Mouse (Mus musculus) effector memory CD4-positive, alpha-beta T cell, adult 5 months (primary cell): ENCODE results near the gene Hpse2. TPM values are rescaled to one million over a fixed set of nuclear protein-coding genes. Genes with fewer than 3 reads are reported as not detected.

ENCODE experiments used
- polyA plus RNA-seq: library from polyadenylated mRNA; unstranded; fragments of 100-300 nt; shearing (Covaris generic); gene quantifications from one replicate; pipeline ENCODE4 v1.2.1, GENCODE M21; 2017

Hpse2 gene
- polyA plus RNA-seq, result not detected

DNA sequence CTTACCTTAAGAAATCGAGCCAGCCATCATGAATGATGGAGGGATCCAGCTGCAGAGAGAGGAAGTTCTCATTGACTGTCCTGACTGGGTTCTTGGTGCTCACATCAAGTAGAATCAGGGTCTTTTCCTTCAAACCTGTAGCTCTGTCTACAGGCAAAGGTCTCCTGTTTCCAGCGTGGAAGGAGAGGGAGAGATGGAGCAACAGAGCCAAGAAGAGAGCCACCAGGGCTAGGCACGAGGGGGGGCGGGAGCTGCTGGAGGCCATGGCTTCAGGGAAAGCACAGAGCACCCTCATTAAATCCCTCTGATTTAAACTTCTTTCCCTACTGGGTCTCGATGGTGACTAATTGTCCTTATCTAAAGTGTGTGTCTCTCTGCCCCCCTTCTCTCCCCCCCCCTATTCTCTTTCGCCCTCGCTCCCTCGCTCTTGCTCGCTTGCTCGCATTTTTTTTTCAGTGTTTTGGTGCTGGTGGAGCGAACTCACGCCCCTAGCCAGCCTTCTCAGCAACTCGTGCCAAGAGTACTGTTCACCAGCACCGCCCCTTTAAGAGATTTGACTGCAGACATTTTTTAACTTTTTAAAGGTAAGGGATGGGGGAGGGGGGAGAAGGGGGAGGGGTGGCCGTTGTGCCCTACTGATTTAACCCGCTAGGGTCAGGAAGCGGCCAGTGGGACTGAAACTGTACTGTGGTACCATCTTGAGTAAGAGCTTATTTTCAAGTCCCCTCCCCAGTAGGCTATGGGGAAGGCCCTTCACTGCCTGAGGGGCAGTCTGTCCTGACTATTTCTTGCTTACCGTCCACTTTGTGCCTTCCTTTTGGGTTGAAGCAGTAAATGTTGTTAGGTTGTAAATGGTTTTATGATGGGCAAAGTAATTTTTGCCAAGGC, at the start of gene Hpse2:
Gene Hpse2, minus strand, starts transcription at position 339 of the 888 bp plus-strand sequence.

DNA sequence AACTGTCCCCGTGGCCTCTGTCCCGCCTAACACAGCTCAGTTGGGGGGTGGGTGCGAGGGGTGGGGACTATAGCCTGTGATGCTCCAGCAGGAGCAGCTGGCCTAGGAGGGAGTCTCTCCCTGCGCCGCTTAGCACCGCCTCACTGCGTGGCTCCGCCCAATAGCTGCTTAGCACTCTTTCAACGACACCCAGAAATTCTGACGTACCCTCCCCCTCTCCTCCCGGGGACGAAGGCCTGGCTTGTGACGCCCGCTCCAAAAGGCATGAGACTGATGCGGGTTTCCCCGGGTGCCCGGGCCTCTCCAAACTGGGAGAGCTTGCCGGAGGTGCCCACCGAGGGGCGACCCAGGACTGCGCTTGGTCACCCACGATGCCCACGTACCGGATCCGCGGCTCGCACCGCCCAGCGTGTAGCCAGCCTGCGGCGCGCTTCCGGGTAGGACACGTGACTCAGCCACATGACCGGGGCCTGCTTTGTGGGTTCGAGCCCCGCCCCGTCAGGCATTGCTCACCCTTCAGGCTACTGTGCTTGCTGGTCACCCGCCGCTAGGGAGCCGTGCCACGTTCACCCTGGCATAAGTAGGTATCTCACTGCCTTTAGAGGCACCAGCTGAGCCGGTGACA, 608.5 kb downstream of the Hpse2 start, which contains the start of gene Hps1:
Gene Hps1, minus strand, starts transcription at position 448 of the 625 bp plus-strand sequence.

DNA sequence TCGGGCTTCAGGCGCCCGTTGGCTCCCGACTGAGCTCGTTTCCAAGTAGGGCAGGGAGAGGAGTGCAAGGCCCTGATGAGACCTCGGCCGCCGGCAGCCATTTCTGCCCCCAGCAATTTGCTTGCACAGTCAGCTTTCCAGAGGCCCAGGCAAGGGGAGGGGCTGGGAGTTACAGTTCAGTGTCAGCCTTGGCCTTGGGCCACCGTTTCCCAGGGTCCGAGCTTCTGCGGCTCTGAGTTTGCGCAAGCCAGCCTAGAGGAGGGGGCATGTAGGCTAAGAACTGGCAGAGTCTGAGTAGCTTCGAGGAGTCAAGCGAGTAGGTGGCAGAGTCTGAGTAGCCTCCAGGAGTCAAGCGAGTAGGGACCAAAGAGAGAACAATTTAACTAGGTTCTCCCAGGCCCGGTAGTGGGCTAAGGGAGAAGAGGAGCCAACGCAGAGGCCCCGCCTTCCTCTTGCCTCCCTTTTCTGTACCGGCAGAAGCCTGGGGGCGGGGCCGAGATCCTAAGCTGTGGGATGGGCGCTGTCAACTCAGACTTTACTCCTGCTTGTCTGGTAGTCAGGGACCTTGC, 635.7 kb downstream of the Hpse2 start, which contains the start of gene Pyroxd2:
Gene Pyroxd2, minus strand, starts transcription at position 413 of the 569 bp plus-strand sequence.

Other genes with a start within 250 kb of the Hpse2 start
- not detected for gene Cnnm1, start 52.1 kb upstream of the Hpse2 start, polyA plus RNA-seq
- gene Got1, start 136.2 kb upstream of the Hpse2 start, polyA plus RNA-seq, result 673 TPM
- gene Nkx2-3, start 224.0 kb upstream of the Hpse2 start, polyA plus RNA-seq, result 0.35 TPM